Mouse (Mus musculus) spleen, adult 18-20 months (tissue): ENCODE data around the gene Hmcn2.

Experiments
- DNase-seq, 2 experiments: peaks; one replicate each; pipeline ENCODE4 v3.0.0; 2022; ENCODE audit warnings: mixed read lengths in 2 of 2

The Hmcn2 gene

GRCm38 (mm10) chr2:31490556-31490955, 176.3 kb downstream of the Hmcn2 start:
- DNase-seq: no peak

GRCm38 (mm10) chr2:31492308-31492707, 178.1 kb downstream of the Hmcn2 start:
- no peak for DNase-seq

- DNase-seq: no peak
These were observed 179.0 kb downstream of the Hmcn2 start for GRCm38 (mm10) chr2:31493243-31493642.

GRCm38 (mm10) chr2:31494315-31494714, 180.1 kb downstream of the Hmcn2 start:
- DNase-seq: no peak

- DNase-seq: no peak
These were observed 180.8 kb downstream of the Hmcn2 start for GRCm38 (mm10) chr2:31495046-31495476.

GRCm38 (mm10) chr2:31496141-31496540, 181.9 kb downstream of the Hmcn2 start:
- no peak for DNase-seq

- no peak for DNase-seq
These were observed 182.9 kb downstream of the Hmcn2 start for GRCm38 (mm10) chr2:31497113-31497512.

- DNase-seq: no peak
These were observed 183.4 kb downstream of the Hmcn2 start for GRCm38 (mm10) chr2:31497635-31498034.

- DNase-seq: no peak
These were observed 185.4 kb downstream of the Hmcn2 start for GRCm38 (mm10) chr2:31499327-31500291.

GRCm38 (mm10) chr2:31500292-31501204, 186.3 kb downstream of the Hmcn2 start:
- no peak for DNase-seq

GRCm38 (mm10) chr2:31501448-31502130, 187.4 kb downstream of the Hmcn2 start:
- no peak for DNase-seq

- no peak for DNase-seq
These were observed 188.7 kb downstream of the Hmcn2 start for GRCm38 (mm10) chr2:31502616-31503522.

- DNase-seq: no peak
These were observed 191.3 kb downstream of the Hmcn2 start for GRCm38 (mm10) chr2:31505472-31505871.

- no peak for DNase-seq
These were observed 194.6 kb downstream of the Hmcn2 start for GRCm38 (mm10) chr2:31508851-31509250.
